Mouse (Mus musculus): ENCODE data around the gene Pnmal2.

DNA sequence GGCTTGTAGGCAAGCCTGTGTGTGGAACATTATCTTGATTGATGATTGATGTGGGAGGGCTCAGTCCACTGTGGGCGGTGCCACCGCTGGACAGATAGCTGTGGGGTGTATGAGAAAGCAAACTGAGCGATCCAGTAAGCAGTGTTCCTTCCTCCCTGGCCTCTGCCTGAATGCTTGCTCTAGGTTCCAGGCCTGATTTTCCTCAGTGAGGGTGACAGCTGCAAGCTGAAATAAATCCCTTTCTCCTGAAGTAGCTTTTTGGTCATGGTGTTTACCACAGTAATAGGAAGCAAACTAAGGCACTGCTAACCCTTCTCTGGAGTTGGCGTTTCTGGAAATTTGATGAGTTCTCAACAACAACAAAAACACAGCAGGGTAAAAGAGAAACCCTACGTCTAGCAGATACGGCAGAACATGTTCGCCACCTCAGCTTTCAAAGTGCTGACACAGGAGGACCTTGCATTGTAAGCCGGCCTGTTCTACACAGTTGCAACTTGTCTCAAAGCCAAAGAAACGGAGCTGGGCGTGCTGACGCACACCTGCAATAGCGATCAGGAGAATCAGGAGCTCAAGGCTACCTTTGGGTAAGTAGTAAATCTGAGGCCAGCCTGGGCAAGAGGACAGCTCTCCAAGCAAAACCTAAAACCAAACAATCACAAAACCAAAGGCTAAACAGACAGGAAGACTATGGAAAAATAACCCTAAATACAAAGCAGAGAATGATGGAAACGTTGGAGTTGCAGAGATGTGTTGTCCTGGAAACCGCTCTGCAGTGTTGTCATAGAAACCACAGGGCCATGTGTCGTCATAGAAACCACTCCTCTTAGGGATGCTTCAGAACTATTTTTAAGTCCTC, 12.2 kb downstream of the Pnmal2 start:
- TF ChIP-seq POLR2A (IDR thresholded peaks at IDR 0.05; ENCODE audit: low read depth, low read length) = no peak
- TF ChIP-seq CTCF (IDR thresholded peaks at IDR 0.05; ENCODE audit: extremely low read depth, insufficient read depth, insufficient read length, insufficient replicate concordance) = no peak
